Mouse (Mus musculus): ENCODE data around the gene Gtf3c6.
A peak's percentile ranks its signal among the peaks of the same experiment; 100 is the strongest.

Gtf3c6 gene

DNA sequence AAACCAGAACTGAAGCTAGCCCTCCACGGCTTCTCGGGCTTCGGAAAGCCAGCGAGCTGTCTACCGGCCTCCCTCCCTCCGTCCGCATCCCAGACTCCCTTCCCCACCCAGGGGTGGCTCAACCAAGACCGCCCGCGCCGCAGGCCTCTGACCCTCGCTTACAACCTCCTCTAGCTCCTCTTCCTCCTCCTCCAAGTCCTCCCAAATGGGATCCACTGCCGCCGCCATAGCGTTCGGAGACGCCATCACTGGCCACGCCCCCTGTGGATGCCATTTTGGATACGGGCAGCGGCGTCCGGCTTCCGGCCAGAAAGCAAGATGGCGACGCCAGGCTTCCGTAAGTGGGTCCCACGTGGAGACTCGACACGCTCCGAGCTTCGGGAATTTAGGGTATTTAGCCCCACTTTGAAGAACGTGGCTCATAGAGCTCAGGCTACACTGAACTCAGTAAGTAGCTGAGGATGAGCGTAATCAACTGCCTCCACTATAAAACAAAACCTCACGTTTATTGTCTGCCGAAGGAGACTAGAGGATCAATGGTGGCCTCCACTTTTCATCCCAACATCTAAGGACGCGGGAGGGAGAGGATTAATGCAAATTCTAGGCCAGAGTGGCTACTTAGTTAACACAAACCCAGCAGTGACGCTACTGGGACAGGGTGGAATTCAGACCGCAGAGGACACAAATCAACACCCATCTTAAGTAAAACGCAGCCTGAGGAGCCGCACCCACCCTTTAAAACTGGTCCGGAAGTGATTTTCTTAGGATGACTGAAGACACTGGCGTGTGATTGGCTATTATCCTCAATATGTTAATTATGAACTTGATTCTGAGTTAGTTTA lies at the start of gene Gtf3c6:
TSS of gene Gtf3c6 (minus strand) at position 695 of the 842 bp plus-strand sequence.
- DNase-seq (ENCODE audit: low spot score in 2 of 2) = peak; percentile 93 to 97

DNA sequence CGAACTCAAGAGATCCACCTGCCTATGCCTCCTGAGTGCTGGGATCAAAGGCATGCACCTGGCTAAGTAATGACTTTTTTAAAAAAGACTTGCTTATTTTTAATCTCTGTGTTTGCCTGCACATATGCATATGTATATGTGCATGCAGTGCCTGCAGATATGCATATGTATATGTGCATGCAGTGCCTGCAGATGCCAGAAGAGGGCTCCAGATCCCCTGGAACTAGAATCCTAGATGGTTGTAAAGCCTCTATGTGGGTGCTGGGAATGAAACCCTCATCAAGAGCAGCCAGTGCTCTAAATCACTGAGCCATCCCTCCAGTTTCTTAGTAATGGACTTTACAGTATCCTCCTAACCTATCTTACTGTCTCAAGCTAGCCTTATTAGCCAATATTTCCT lies 48.1 kb upstream of the Gtf3c6 start:
- DNase-seq (ENCODE audit: low spot score in 2 of 2) = no peak

DNA sequence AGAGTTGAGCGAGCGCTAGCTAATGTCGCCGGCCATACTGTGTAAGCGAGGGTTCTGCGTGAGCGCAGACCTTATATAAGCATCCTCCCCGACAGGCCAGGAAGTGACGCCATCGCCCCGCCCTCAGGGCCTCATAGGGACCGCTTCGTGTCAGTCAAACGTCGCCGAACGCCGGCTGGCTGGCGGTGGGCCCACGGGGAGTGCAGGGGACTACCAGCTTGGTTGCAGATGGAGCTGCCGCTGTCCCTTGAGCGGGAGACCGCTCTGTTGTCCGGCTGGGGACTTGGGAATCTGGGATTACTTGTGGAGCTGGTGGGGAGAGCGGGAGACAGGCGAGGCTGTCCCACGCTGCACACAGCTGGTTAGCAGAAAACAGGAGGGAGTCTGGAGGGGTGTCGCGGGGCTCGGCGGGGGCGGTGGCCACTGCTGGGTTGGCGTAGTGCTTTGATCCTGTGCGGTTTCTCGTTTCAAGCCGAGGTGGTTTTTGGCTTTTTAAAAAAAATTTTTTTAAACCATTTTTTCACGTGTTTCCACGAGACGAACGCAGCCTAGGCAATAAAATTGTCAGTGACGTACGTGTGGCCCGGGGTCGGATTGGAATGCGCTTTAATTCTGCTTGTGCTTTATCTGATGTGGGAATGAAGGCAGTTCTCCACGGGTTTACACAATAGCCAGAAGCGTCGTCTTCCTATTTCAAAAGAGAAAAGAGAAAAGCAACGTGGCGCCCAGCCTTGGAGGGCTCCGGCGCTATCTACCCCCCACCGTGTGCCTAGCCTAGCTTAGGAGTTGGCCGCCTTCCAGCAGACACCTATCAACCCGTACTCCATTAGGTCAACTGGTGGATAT lies 44.5 kb upstream of the Gtf3c6 start, which contains the start of gene Amd1:
TSS of gene Amd1 (minus strand) at position 47 of the 846 bp plus-strand sequence.
- peak; percentile 99 for DNase-seq (ENCODE audit: low spot score in 2 of 2)

DNA sequence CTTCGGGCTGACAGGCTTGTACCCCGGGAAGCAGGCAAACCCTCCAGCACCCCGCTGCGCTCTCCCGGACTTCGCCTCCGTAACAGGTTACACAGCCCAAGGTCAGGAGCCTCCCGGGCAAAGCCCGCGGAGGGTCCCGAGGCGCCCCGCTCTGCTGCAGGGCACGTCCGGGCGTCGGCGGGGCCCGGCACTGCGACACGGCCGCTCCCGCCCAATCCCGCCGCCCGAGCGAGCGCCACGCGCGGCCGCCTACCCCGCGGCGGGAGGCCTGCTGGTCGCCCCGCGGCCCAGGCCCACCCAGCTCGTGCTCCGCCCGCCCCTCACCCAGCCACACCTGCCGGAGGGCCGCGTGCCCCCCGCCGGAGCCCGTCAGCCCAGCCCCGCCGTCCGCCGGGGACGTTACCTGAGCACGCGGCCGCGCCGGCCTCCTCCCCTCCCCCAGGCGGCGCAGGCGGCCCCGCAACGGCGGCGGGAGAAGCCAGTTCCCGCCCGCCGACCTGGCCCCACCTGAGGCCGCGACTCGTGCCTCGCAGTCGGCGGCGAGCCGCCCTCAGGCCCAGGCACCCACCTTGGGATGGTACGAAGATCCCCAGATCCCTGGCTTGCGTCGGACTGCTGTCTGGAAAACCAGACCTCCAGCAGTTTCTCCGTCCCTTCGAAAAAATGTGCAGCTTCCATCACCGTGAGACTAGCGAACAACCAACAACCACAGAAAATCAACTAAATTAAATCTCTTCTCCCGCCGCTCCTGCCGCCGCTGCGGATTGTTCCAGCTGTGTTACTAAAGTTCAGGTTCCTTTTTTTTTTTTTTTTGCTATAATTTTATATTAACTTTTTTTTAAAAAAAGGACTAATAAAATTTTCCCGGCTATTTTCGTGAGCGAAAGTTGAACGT lies 43.5 kb upstream of the Gtf3c6 start:
- peak; percentile 57 to 85 for DNase-seq (ENCODE audit: low spot score in 2 of 2)

DNA sequence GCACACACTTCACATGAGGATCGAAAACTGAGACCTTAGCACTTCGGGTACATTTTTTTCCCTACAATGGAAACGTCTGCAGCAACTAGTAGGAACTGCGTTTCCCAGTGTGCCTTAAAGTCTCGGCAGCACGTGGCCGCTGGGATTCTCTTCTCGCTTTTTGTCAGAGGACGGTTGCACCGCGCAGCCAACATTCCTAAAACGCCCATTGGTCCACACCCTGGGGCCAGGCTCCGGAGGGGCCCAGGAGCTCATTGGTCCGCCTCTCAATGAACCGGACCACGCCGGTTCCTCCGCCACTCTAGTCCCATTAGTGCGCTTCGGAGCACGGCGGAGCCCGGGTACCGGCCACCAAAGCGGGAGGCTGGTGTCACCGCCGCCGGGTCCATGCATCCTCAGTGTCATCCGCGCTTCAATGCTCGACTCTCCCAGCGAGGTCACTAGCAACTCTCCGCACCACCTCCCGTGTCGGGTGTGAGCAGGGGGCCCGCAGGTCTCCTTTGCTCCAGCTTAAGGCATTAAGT lies 42.8 kb upstream of the Gtf3c6 start:
- peak; percentile 80 to 89 for DNase-seq (ENCODE audit: low spot score in 2 of 2)

DNA sequence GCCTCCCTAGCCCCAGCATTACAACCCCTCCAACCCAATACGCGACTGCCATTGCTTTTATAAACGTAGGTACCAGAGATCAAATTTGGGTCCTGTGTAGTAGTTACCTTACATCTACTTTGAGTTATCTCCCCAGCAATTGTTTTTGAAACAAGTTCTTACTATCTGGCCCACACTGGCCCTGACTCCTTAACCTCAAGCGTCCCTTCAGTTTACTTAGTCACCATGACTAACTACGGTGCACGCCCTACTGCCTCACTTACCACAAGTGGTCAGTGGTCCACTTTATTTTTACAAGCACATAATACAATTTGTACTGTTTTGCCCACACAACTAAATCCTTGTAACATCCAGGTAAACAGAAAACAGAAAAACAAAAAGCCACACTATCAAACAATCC lies 34.7 kb upstream of the Gtf3c6 start:
- DNase-seq (ENCODE audit: low spot score in 2 of 2) = no peak

DNA sequence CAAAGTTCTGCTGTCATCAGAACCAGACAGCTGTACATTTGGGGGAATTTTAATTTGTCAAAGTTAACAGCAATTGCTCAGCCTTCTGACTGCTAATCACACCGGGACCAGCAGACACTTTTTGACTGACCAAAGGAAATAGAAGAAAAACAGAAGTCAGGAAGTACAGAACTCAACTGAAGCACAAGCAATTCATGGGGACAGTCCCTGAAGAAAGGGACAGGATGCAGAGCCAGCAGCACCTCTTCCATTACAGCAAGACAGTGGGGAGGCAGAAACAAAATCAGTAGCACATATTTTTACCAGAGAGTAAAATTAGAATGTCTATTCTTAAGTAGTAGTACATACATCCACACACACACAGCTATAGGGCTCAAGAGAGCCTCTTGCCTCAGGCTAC lies 28.9 kb upstream of the Gtf3c6 start:
- DNase-seq (ENCODE audit: low spot score in 2 of 2) = no peak

DNA sequence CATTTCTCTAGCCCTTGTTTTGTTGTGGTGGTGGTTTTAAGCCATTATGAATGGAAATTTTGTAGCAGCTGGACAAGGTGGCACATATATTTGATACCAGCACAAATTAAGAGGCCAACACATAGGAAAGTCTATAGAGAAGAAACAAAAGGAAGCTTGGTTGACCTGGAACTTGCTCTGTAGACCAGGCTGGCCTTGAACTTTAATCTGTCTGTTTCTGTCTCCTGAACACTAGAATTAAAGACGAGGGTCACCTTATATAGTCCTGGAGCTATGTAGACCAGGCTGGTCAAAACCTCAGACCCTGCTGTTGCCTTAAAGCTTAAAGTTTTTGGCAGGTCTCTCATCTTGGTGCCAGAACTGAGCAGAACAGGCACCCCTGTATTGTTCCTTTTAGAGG lies 27.7 kb upstream of the Gtf3c6 start:
- no peak for DNase-seq (ENCODE audit: low spot score in 2 of 2)

DNA sequence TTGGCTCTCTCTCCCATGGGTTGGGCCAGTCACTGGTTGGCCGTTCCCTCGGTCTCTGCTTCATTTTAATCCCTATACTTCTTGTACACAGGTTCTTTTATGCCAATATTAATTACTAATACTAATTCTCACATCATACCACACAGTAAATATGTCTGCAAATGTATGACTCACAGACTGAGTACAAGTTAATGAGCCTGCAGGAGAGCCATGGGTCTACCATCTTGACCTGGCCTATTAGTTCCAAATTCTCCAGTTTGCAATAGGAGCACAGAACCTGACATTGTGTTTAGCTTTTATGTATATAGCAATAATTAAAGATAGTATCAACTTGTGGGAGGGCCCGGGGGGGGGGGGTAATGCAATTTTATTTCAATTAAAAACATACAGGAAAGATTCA lies 27.1 kb upstream of the Gtf3c6 start:
- DNase-seq (ENCODE audit: low spot score in 2 of 2) = no peak

DNA sequence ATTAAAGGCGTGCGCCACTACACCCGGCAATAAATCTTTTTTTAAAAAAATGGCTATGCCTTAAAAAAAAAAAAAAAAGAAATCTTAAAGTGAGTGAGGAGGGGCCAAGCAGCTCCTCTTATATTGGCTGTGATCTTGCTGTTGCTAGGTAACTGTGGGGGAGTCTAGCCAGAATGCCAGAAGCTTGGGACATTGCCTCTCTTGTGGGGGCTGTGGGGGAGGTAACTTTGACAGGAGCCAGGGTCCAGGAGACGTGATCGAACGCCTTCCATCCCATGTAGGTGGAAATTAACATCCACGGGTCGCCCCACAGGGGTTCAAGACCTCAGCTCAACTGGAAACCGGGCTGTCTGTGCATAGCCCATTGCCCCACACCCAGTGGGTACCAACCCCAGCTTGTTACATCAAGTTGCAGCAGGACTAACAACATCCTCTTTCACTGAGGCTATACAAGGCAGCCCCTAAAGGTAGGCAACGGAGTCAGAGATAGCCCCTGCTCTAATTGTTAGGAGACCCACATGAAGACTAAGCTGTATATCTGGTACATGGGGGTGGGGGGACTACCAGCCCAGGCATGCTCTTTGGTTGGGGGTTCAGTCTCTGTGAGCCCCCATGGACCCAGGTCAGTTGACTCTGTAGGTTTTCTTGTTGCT lies 26.4 kb upstream of the Gtf3c6 start:
- no peak for DNase-seq (ENCODE audit: low spot score in 2 of 2)

DNA sequence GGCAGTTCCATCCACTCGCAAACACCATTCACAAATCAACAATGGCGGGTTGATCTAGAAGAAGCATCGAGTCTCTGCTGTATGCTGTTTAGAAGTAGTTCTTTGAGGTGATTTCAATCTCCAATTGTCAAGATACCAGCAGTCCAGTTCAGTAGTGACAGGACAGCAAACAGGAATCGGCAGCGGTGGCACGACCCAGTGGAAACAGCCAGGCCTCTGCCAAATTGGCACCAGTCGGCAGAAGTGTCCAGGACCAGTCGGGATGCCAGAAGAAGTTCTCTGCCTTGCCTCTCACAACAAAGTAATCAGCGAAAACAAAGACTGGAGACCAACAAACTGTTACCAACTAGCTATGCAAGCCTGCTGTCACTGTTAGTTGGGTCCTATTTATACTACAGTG lies 25.7 kb upstream of the Gtf3c6 start:
- DNase-seq (ENCODE audit: low spot score in 2 of 2) = no peak

DNA sequence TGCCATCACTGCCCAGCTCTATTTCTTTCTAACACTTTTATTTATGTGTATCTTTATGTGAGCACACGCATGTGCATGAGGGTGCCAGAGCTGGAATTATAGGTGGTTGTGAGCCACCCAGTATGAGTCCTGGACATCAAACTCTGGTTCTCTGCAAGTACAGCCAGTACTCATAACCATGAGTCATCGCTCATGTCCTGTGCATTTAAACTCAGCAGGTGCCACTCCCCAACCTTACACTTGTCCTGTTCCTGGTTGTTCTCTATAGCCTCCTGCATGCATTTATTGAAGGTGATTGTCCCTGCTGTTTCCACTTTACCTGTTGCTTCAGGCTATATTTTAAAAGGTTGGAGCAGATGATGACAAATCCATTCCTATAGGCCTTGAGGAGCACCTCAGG lies 23.7 kb upstream of the Gtf3c6 start:
- no peak for DNase-seq (ENCODE audit: low spot score in 2 of 2)

DNA sequence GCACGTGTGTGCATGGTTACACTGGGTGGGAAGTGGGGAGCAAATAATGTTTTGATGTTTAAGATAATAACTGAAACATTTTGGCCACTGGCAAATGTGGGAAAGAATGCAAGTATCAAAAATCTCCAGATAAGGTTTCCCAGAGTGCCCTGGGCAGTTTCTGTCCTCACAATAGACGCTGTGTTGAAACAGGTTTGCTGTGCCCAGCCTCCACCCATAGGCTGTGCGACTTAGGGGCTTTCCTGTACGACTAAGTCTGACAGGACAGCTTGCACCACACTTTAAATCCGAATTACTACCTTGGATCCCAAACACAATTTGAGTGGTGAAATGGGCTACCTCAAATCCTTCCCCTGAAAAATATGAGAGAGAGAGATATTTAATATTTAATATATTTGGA lies 20.4 kb upstream of the Gtf3c6 start:
- no peak for DNase-seq (ENCODE audit: low spot score in 2 of 2)

DNA sequence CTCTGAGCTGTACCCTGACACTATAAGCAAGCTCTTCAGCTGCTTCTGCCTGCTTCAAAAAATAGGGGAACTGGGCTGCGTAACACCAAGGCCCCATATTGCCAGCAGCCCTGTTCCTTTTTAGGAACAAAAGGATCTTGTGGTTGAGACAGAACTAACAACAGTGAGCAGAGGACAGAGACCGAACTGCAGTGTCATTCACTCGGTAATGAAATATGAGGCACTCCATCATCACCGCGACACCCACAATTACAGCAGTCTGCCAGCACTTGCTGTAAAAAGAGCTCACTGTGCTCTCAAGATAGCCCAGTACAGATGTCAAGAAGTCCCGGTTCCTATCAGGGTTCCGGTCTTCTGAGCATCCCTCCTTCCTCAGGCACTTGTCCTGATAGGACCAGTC lies 18.1 kb upstream of the Gtf3c6 start:
- DNase-seq (ENCODE audit: low spot score in 2 of 2) = no peak

DNA sequence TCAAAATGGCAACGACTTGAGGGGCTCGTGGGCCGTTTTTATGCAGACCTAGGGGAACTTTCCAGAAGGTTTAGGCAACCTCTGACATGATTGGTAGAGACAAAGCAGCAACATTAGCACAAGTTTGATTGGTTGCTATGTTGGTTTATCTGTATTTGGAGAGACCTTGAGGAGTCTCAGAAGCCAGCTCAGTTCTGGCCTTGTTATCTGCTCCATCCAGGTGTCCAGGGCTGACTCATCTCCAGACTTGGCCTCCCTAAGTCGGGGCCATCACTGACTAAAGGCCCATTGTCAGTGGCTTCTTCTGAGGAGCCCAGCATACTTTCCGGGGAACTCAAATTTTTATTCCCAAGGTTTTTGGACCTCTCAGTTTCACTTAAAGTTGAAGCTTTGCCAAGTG lies 16.0 kb upstream of the Gtf3c6 start:
- peak in 1 of 2 experiments; percentile 35 for DNase-seq (ENCODE audit: low spot score in 2 of 2)

DNA sequence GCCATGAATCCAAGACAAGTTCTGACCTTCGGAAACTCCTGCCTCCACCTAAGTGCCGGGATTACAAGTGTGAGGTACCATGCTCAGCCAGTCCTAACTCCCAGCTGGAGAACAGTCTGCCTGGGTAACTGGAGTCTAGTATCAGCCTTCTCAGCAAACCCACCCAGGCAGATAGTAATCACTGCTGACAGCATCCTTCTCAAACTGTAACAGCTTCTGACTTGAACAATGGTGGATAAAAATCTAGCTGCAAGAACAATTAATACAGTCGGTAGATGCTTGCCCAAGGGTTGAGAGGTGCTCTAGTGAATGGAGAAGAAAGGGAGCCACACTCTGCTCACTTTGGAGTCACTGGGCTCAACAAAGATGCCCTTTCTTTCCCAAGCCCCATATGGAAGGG lies 13.3 kb upstream of the Gtf3c6 start:
- DNase-seq (ENCODE audit: low spot score in 2 of 2) = no peak

DNA sequence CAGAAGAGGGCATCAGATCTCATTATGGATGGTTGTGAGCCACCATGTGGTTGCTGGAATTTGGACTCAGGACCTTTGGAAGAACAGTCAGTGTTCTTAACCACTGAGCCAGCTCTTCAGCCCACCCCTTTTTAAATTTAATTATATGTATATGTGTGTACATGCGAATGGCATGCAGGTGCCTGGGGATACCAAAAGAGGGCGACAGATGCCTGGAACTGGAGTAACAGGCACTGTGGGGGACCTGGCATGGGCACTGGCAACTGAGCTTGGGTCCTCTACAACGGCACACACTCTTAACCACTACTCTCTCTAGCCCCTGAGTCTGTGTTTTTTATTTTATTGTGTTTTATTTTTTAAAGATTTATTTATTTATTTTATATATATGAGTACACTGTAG lies 7.0 kb upstream of the Gtf3c6 start:
- DNase-seq (ENCODE audit: low spot score in 2 of 2) = no peak

DNA sequence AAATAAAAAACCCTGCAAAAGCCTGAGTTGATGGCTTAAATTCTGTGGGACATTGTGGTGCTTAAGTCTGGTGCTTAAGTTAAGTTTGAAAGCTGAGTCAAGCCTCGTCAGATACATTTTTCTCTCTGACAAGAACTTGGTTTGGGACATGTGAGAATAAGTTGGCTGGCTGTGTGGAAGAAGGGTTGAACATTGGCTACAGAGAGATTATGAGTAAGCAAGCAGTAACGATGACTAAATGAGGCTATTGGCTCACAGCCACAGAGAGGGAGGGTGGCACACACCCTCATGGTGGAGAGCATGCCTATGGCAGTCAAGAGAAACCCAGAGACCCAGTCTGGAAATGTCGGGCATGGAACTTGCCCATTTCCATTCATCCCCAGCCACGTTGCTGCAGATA lies 5.8 kb upstream of the Gtf3c6 start:
- DNase-seq (ENCODE audit: low spot score in 2 of 2) = no peak

DNA sequence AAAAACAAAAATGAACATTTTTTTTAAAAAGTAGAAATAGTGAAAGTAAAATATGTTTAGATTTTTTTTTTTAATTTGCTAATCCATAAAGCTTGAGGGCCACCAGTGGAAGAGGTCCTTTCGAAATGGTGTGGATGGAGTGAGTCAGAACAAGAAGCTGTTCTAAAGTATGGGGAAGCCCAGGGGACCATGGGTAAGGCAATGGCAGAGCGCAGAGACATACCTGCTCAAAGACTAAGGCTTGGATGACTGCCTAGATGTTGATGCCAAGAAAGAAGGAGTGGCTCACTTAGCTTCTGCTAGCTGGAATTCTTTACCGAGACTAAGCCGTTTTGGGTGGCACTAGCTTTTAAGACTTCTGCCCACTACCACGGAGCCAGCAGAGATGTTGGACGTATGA lies 4.3 kb upstream of the Gtf3c6 start:
- no peak for DNase-seq (ENCODE audit: low spot score in 2 of 2)

DNA sequence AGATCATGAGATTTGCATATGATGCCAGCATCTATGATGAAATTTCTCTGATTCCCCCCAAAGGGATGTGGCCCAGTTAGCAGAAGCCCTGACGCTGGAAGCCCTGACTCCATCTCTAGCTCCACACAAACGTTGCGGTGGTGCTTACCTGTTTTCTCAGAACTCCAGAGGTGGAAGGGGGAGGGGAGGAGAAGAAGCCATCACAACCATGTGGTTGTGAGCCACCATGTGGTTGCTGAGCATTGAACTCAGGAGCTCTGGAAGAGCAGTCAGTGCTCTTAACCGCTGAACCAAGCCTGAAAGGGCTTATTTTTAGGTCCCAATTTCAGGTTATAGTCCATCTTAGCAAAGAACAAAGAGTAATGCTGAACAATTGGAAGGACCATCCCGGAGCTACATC lies 2.4 kb upstream of the Gtf3c6 start:
- no peak for DNase-seq (ENCODE audit: low spot score in 2 of 2)

DNA sequence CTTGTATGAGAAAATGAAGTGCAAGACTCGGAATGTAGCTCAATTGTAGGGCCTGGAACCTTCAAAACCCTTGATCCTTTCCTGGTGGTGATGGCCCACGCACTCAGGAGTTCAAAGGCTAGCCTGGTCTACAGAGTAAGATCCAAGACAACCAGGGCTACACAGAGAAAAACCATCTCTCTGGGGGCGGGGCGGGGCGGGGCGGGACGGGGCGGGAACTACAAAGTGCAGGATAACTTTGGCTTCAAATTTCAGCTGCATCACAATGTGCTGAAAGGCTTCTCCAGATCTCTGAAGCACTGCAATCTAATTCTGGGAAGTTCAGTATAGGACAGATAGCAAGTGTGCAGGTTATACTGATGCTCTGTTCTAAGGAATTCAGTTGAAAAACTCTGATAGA lies 1.6 kb upstream of the Gtf3c6 start:
- DNase-seq (ENCODE audit: low spot score in 2 of 2) = no peak

All from spleen, postnatal 4 days (tissue).